Mouse (Mus musculus): ENCODE data around the gene Prpsap1.

- TF ChIP-seq POLR2A (IDR thresholded peaks at IDR 0.05; ENCODE audit: low read depth, low read length), result no peak
- no peak for TF ChIP-seq CTCF (IDR thresholded peaks at IDR 0.05; ENCODE audit: extremely low read depth, insufficient read length, insufficient replicate concordance, low read depth, low read length)
These were observed 51.2 kb downstream of the Prpsap1 start for GRCm38 (mm10) chr11:116442867-116443177.

Measured in small intestine, adult 2 months (tissue).